Mouse (Mus musculus) E14TG2a.4 (cell line): Measurements from ENCODE around the gene Hemgn.

Experiments
- CTCF ChIP-seq: conservative IDR thresholded peaks from 2 replicates; pipeline ENCODE4 v1.5.1; 2014; ENCODE audit warnings: low read length
- NANOG ChIP-seq: IDR thresholded peaks from 2 replicates; pipeline ENCODE4 v1.6.1; 2014; ENCODE audit warnings: borderline replicate concordance, low read length, mixed read lengths
- POU5F1 ChIP-seq: IDR thresholded peaks from 2 replicates; pipeline ENCODE4 v1.6.1; 2014; ENCODE audit warnings: low read length, borderline replicate concordance

DNA sequence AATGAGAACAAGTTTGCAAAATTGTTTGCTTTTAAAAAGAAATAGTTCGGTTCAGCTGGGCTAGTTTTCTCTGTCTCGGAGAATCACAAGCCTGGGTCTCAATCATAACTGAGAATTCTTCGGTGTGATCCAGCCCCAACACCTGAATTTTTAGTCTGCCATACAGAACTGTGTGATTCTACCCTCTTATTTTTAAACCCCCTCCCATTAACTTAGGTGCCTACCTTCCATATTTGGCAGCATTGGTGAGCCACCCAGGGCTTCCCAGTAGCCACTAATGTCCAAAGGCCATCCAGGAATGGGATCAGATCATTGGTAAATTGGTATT, 67.6 kb downstream of the Hemgn start:
- TF ChIP-seq CTCF (no peak), POU5F1 (no peak), NANOG (no peak)
